ENCODE assay signal across 15 mouse cellular contexts in genomic region chr17:56453251-56453650, GRCm38 (mm10). TPM values are rescaled to one million over a fixed set of nuclear protein-coding genes. Genes with fewer than 3 reads are reported as not detected.
DNase-seq lines count a peak whose midpoint lies in the region; ATAC-seq and TF ChIP-seq lines count a peak whose summit lies in the region.
"Had no signal": no experiment of that assay in that cellular context is flagged by ENCODE, and none has a peak within 500 bp of the region (broad histone marks: within the 10 kb centered on the region; RNA-seq: fewer than 3 reads in every experiment).

No protein-coding gene starts in this region.

- no peak for TF ChIP-seq POLR2A in olfactory bulb, adult 2 months (IDR thresholded peaks at IDR 0.05; ENCODE audit: insufficient read depth, low read depth, low read length)

- H3K9ac ChIP-seq in hindbrain, embryonic 12.5 days = no peak overlapping the region
- no peak overlapping the region for H3K9ac ChIP-seq in hindbrain, postnatal 0 days (replicated peaks; ENCODE audit: low read length)
- H3K9ac ChIP-seq: embryonic facial prominence, embryonic 15.5 days; hindbrain, embryonic 15.5 days; liver, embryonic 14.5 days had no signal

- whole genome bisulfite sequencing in hindbrain, embryonic 12.5 days = 68% methylated on average over 4 of the region's 4 CpGs
- WGBS in hindbrain, postnatal 0 days = 60% methylated on average over 4 of the region's 4 CpGs
- 36% methylated on average over 4 of the region's 4 CpGs for WGBS in olfactory bulb, adult 2 months

- TF ChIP-seq CTCF in hindbrain, postnatal 0 days (IDR thresholded peaks at IDR 0.05; ENCODE audit: low read depth) = no peak
- no peak for TF ChIP-seq CTCF in olfactory bulb, adult 2 months (IDR thresholded peaks at IDR 0.05; ENCODE audit: insufficient read depth, low read depth, low read length)

- H3K4me2 ChIP-seq in hindbrain, embryonic 12.5 days (replicated peaks) = no peak overlapping the region
- no peak overlapping the region for H3K4me2 ChIP-seq in hindbrain, postnatal 0 days (ENCODE audit: low read depth, low read length)
- H3K4me2 ChIP-seq: embryonic facial prominence, embryonic 15.5 days; hindbrain, embryonic 15.5 days had no signal

- peaks cover 95% of the 10 kb centered on the region for H3K36me3 ChIP-seq in hindbrain, embryonic 12.5 days
- H3K36me3 ChIP-seq in hindbrain, postnatal 0 days (ENCODE audit: insufficient read depth, low read length) = peaks cover 91% of the 10 kb centered on the region

- peak; percentile 27 for ATAC-seq in hindbrain, embryonic 12.5 days (ENCODE audit: low FRiP score)
- no peak for ATAC-seq in hindbrain, postnatal 0 days

- no peaks in the 10 kb centered on the region for H3K9me3 ChIP-seq in hindbrain, embryonic 12.5 days (replicated peaks)
- H3K9me3 ChIP-seq in hindbrain, postnatal 0 days (ENCODE audit: low read length) = no peaks in the 10 kb centered on the region
- H3K9me3 ChIP-seq: embryonic facial prominence, embryonic 15.5 days; hindbrain, embryonic 15.5 days had no signal

- no peak overlapping the region for H3K4me3 ChIP-seq in hindbrain, embryonic 12.5 days
- no peak overlapping the region for H3K4me3 ChIP-seq in hindbrain, postnatal 0 days (ENCODE audit: low read length)
- H3K4me3 ChIP-seq in olfactory bulb, adult 2 months (ENCODE audit: insufficient read depth, low read depth, low read length) = no peak overlapping the region
- H3K4me3 ChIP-seq: embryonic facial prominence, embryonic 15.5 days; hindbrain, embryonic 15.5 days had no signal

- H3K27me3 ChIP-seq in hindbrain, embryonic 12.5 days = no peaks in the 10 kb centered on the region
- H3K27me3 ChIP-seq in hindbrain, postnatal 0 days (ENCODE audit: insufficient read depth, low read length) = no peaks in the 10 kb centered on the region
- H3K27me3 ChIP-seq: embryonic facial prominence, embryonic 15.5 days; hindbrain, embryonic 15.5 days had no signal

- peak; percentile 48 to 66 for DNase-seq in cerebellum, adult 18-20 months
- no peak for DNase-seq in cerebellum, adult 11 months
- no peak for DNase-seq in hindbrain, postnatal 0 days (ENCODE audit: low spot score)
- DNase-seq in gastrocnemius, postnatal 25 days = peak; percentile 77
- no peak for DNase-seq in urinary bladder, adult 2 months (ENCODE audit: low spot score)
- DNase-seq in thymus, postnatal 0 days (ENCODE audit: low spot score) = no peak

- peaks cover 12% of the 10 kb centered on the region; the same call in 1 of the 2 replicates for H3K4me1 ChIP-seq in hindbrain, embryonic 12.5 days
- no peaks in the 10 kb centered on the region for H3K4me1 ChIP-seq in hindbrain, postnatal 0 days (ENCODE audit: insufficient read depth, low read length)
- H3K4me1 ChIP-seq in olfactory bulb, adult 2 months (ENCODE audit: control insufficient read depth, insufficient read depth, low read length) = peaks cover 40% of the 10 kb centered on the region
- H3K4me1 ChIP-seq: embryonic facial prominence, embryonic 15.5 days had no signal

- 0 out of 2 replicates have a peak overlapping the region, but pooled peaks have one; percentile 19 for H3K27ac ChIP-seq in hindbrain, embryonic 12.5 days
- no peak overlapping the region for H3K27ac ChIP-seq in hindbrain, postnatal 0 days
- peak overlapping the region; percentile 3 for H3K27ac ChIP-seq in olfactory bulb, adult 2 months (ENCODE audit: insufficient read depth, low read depth, low read length)
- H3K27ac ChIP-seq: embryonic facial prominence, embryonic 15.5 days; hindbrain, embryonic 15.5 days; kidney, postnatal 0 days; liver, embryonic 14.5 days had no signal

RNA-seq across cellular contexts. Expression of gene Ptprs, which starts 23.0 kb away (rescaled TPM):
- 316 and 326 TPM in 2 replicates for polyA plus RNA-seq in hindbrain, embryonic 12.5 days (2016; fragmentation: Nextera tagmentation; extraction: Ambion mirVana)
- total RNA-seq in hindbrain, postnatal 0 days (2014; rRNA removed) = 869 and 913 TPM in 2 replicates
- polyA plus RNA-seq in hindbrain, postnatal 0 days (2015; fragmentation: Nextera tagmentation; extraction: Ambion mirVana) = 196 and 198 TPM in 2 replicates
- 10 to 100 TPM; 37.7 to 39.6 TPM for total RNA-seq in gastrocnemius, postnatal 25 days (2021)
- polyA plus RNA-seq in olfactory bulb, adult 2 months (2012; ENCODE audit: insufficient read depth, insufficient read length, low replicate concordance, missing spikeins) = 198 and 241 TPM in 2 replicates
- polyA plus RNA-seq in urinary bladder, adult 2 months (2012; rRNA removed) = 313 and 341 TPM in 2 replicates
- 24.2 and 29.9 TPM in 2 replicates for polyA plus RNA-seq in thymus, postnatal 0 days (2015; fragmentation: Nextera tagmentation; extraction: Ambion mirVana)

RNA-seq across cellular contexts. Expression of gene Znrf4, which starts 59.0 kb away (rescaled TPM):
- not detected in 2 replicates for polyA plus RNA-seq in hindbrain, embryonic 12.5 days (2016; fragmentation: Nextera tagmentation; extraction: Ambion mirVana)
- total RNA-seq in hindbrain, postnatal 0 days (2014; rRNA removed) = not detected in 2 replicates
- not detected in 2 replicates for polyA plus RNA-seq in hindbrain, postnatal 0 days (2015; fragmentation: Nextera tagmentation; extraction: Ambion mirVana)
- not detected for total RNA-seq in gastrocnemius, postnatal 25 days (2021)
- polyA plus RNA-seq in olfactory bulb, adult 2 months (2012; ENCODE audit: insufficient read depth, insufficient read length, low replicate concordance, missing spikeins) = not detected in 2 replicates
- not detected in 2 replicates for polyA plus RNA-seq in urinary bladder, adult 2 months (2012; rRNA removed)
- polyA plus RNA-seq in thymus, postnatal 0 days (2015; fragmentation: Nextera tagmentation; extraction: Ambion mirVana) = not detected in 2 replicates
- total RNA-seq: megakaryocyte, adult 5-6 weeks; neutrophil, adult 5-6 weeks had no signal
- polyA plus RNA-seq: C2C12; embryonic facial prominence, embryonic 15.5 days; kidney, postnatal 0 days; liver, embryonic 14.5 days had no signal

Comparison
In these comparisons a context has a peak if more than half of its experiments do, and no peak if none do; other contexts are left out.
1. DNase-seq: peak in cerebellum, adult 18-20 months (2 of 2) and gastrocnemius, postnatal 25 days (single experiment); none in cerebellum, adult 11 months (single experiment), hindbrain, postnatal 0 days (single experiment), urinary bladder, adult 2 months (single experiment) and thymus, postnatal 0 days (single experiment).